Mouse (Mus musculus): ENCODE results near the gene Ccser1.

The Ccser1 gene

GRCm38 (mm10) chr6:62055276-62055675, 875.2 kb downstream of the Ccser1 start:
- no peak for DNase-seq (ENCODE audit: low spot score)

GRCm38 (mm10) chr6:62066363-62067023, 886.4 kb downstream of the Ccser1 start:
- DNase-seq (ENCODE audit: low spot score) = no peak

GRCm38 (mm10) chr6:62067024-62067380, 886.9 kb downstream of the Ccser1 start:
- no peak for DNase-seq (ENCODE audit: low spot score)

GRCm38 (mm10) chr6:62105464-62105863, 925.3 kb downstream of the Ccser1 start:
- no peak for DNase-seq (ENCODE audit: low spot score)

GRCm38 (mm10) chr6:62132531-62132930, 952.4 kb downstream of the Ccser1 start:
- DNase-seq (ENCODE audit: low spot score) = no peak

GRCm38 (mm10) chr6:62160320-62160719, 980.2 kb downstream of the Ccser1 start:
- no peak for DNase-seq (ENCODE audit: low spot score)

- DNase-seq (ENCODE audit: low spot score) = no peak
These were observed 982.5 kb downstream of the Ccser1 start for GRCm38 (mm10) chr6:62162596-62162995.

- DNase-seq (ENCODE audit: low spot score) = no peak
These were observed 983.7 kb downstream of the Ccser1 start for GRCm38 (mm10) chr6:62163826-62164225.

- no peak for DNase-seq (ENCODE audit: low spot score)
These were observed 1016.5 kb downstream of the Ccser1 start for GRCm38 (mm10) chr6:62196496-62197188.

- no peak for DNase-seq (ENCODE audit: low spot score)
These were observed 1018.6 kb downstream of the Ccser1 start for GRCm38 (mm10) chr6:62198768-62199167.

GRCm38 (mm10) chr6:62205013-62205412, 1024.9 kb downstream of the Ccser1 start:
- no peak for DNase-seq (ENCODE audit: low spot score)

GRCm38 (mm10) chr6:62221856-62222255, 1041.7 kb downstream of the Ccser1 start:
- no peak for DNase-seq (ENCODE audit: low spot score)

GRCm38 (mm10) chr6:62263899-62264298, 1083.8 kb downstream of the Ccser1 start:
- no peak for DNase-seq (ENCODE audit: low spot score)

- no peak for DNase-seq (ENCODE audit: low spot score)
These were observed 1084.4 kb downstream of the Ccser1 start for GRCm38 (mm10) chr6:62264525-62264924.

GRCm38 (mm10) chr6:62281256-62281655, 1101.1 kb downstream of the Ccser1 start:
- DNase-seq (ENCODE audit: low spot score) = no peak

GRCm38 (mm10) chr6:62301576-62302312, 1121.6 kb downstream of the Ccser1 start:
- no peak for DNase-seq (ENCODE audit: low spot score)

GRCm38 (mm10) chr6:62318627-62319026, 1138.5 kb downstream of the Ccser1 start:
- DNase-seq (ENCODE audit: low spot score) = no peak

- DNase-seq (ENCODE audit: low spot score) = no peak
These were observed 1160.2 kb downstream of the Ccser1 start for GRCm38 (mm10) chr6:62340319-62340718.

GRCm38 (mm10) chr6:62367802-62368201, 1187.7 kb downstream of the Ccser1 start:
- DNase-seq (ENCODE audit: low spot score) = no peak

Data from spleen, adult 12 weeks (tissue).